ENCODE assay signal across 9 mouse cellular contexts in genomic region chr12:106379151-106379594, GRCm38 (mm10).
DNase-seq lines count a peak whose midpoint lies in the region; ATAC-seq lines count a peak whose summit lies in the region.
"Had no signal": no experiment of that assay in that cellular context is flagged by ENCODE, and none has a peak within 500 bp of the region (broad histone marks: within the 10 kb centered on the region; RNA-seq: fewer than 3 reads in every experiment).

No protein-coding gene starts in this region.

- H3K9ac ChIP-seq in limb, embryonic 11.5 days (ENCODE audit: low read length) = 0 out of 2 replicates have a peak overlapping the region, but pooled peaks have one; percentile 22

- H3K27me3 ChIP-seq in heart, embryonic 10.5 days (ENCODE audit: insufficient read depth, poor library complexity, severe bottlenecking) = no peaks in the 10 kb centered on the region
- H3K27me3 ChIP-seq in limb, embryonic 11.5 days (ENCODE audit: control insufficient read depth, insufficient read depth, low read length) = peaks cover 6% of the 10 kb centered on the region; the same call in 1 of the 2 replicates

- no peaks in the 10 kb centered on the region for H3K4me1 ChIP-seq in heart, embryonic 10.5 days
- peaks cover 3% of the 10 kb centered on the region; the same call in 1 of the 2 replicates for H3K4me1 ChIP-seq in limb, embryonic 11.5 days (ENCODE audit: control insufficient read depth, insufficient read depth, low read length)

- 4% methylated on average over 14 of the region's 14 CpGs for WGBS in heart, embryonic 10.5 days
- WGBS in limb, embryonic 11.5 days = 5% methylated on average over 14 of the region's 14 CpGs

- peak overlapping the region; percentile 58 for H3K4me3 ChIP-seq in heart, embryonic 10.5 days
- H3K4me3 ChIP-seq in limb, embryonic 11.5 days (ENCODE audit: low read depth, low read length) = peak overlapping the region; percentile 20

- DNase-seq in heart, embryonic 10.5 days (ENCODE audit: low spot score) = no peak
- no peak for DNase-seq in heart, postnatal 25 days (ENCODE audit: low spot score)
- peak; percentile 81 for DNase-seq in embryo, embryonic 10 days (ENCODE audit: low spot score)
- peak; percentile 32 for DNase-seq in heart, postnatal 4 days
- DNase-seq in limb, embryonic 11.5 days (ENCODE audit: low spot score) = peak; percentile 74
- DNase-seq in neural tube, embryonic 10.5 days (ENCODE audit: extremely low spot score, low spot score) = peak; percentile 66
- no peak for DNase-seq in frontal cortex, postnatal 25 days (ENCODE audit: low spot score in 2 of 2)
- no peak for DNase-seq in spleen, postnatal 36 days (ENCODE audit: low spot score in 2 of 2)

- H3K4me2 ChIP-seq in limb, embryonic 11.5 days (ENCODE audit: low read depth, severe bottlenecking) = peak overlapping the region; percentile 45

- H3K27ac ChIP-seq in heart, embryonic 10.5 days = no peak overlapping the region
- no peak overlapping the region for H3K27ac ChIP-seq in limb, embryonic 11.5 days (replicated peaks; ENCODE audit: low read depth, low read length)
- H3K27ac ChIP-seq: macrophage had no signal

- no peak for ATAC-seq in limb, embryonic 11.5 days (ENCODE audit: insufficient number of reproducible peaks, low FRiP score, low TSS enrichment, low read depth)

- intact Hi-C loops in heart, postnatal 25 days (cut with DNase I) = no loop called here

- H3K36me3 ChIP-seq in heart, embryonic 10.5 days = no peaks in the 10 kb centered on the region
- H3K36me3 ChIP-seq in limb, embryonic 11.5 days (ENCODE audit: control insufficient read depth, insufficient read depth, low read length) = no peaks in the 10 kb centered on the region

- no peaks in the 10 kb centered on the region for H3K9me3 ChIP-seq in heart, embryonic 10.5 days
- H3K9me3 ChIP-seq in limb, embryonic 11.5 days (ENCODE audit: control insufficient read depth, low read length) = no peaks in the 10 kb centered on the region

Comparison
In these comparisons a context has a peak if more than half of its experiments do, and no peak if none do; other contexts are left out.
1. DNase-seq: peak in embryo, embryonic 10 days (single experiment), heart, postnatal 4 days (single experiment), limb, embryonic 11.5 days (single experiment) and neural tube, embryonic 10.5 days (single experiment); none in heart, embryonic 10.5 days (single experiment), heart, postnatal 25 days (single experiment), frontal cortex, postnatal 25 days (0 of 2) and spleen, postnatal 36 days (0 of 2).